ENCODE assay signal across 8 mouse cellular contexts in genomic region chr4:120747941-120748866, GRCm38 (mm10). TPM values are rescaled to one million over a fixed set of nuclear protein-coding genes. Genes with fewer than 3 reads are reported as not detected.
A peak's percentile ranks its signal among the peaks of the same experiment; 100 is the strongest.
DNase-seq lines count a peak whose midpoint lies in the region; ATAC-seq and TF ChIP-seq lines count a peak whose summit lies in the region.

Kcnq4 (minus strand) TSS chr4:120748612.

- peak within 1 kb of the TSS; percentile 28; the same call in 1 of the 2 replicates for H3K9ac ChIP-seq in heart, embryonic 11.5 days (ENCODE audit: low read depth, low read length)
- H3K9ac ChIP-seq in heart, postnatal 0 days (replicated peaks; ENCODE audit: low read depth, low read length), result peak within 1 kb of the TSS; percentile 55
- peak within 1 kb of the TSS; percentile 61 for H3K9ac ChIP-seq in midbrain, embryonic 12.5 days (replicated peaks)

- peaks cover 7% of the 10 kb centered on the region for H3K4me1 ChIP-seq in heart, embryonic 11.5 days (ENCODE audit: control insufficient read depth, insufficient read depth, low read length)
- no peaks in the 10 kb centered on the region for H3K4me1 ChIP-seq in bone marrow macrophage, adult 2 months (ENCODE audit: control insufficient read depth, insufficient read depth, low read length)
- 0 out of 2 replicates have a peak, but pooled peaks cover 13% of the 10 kb centered on the region for H3K4me1 ChIP-seq in heart, postnatal 0 days (ENCODE audit: control insufficient read depth, insufficient read depth)
- peaks cover 31% of the 10 kb centered on the region for H3K4me1 ChIP-seq in midbrain, embryonic 12.5 days

- TF ChIP-seq EP300 in heart, postnatal 0 days (IDR thresholded peaks at IDR 0.05; ENCODE audit: low read depth), result no peak

- peak within 1 kb of the TSS; percentile 65 for H3K4me3 ChIP-seq in heart, embryonic 11.5 days (ENCODE audit: low read depth, low read length)
- H3K4me3 ChIP-seq in bone marrow macrophage, adult 2 months (ENCODE audit: insufficient read depth, low read length), result peak within 1 kb of the TSS; percentile 22; the same call in 1 of the 2 replicates
- peak within 1 kb of the TSS; percentile 72 for H3K4me3 ChIP-seq in heart, postnatal 0 days (ENCODE audit: low read depth, low read length)
- H3K4me3 ChIP-seq in midbrain, embryonic 12.5 days, result peak within 1 kb of the TSS; percentile 71

- no peak for TF ChIP-seq CTCF in bone marrow macrophage, adult 2 months (IDR thresholded peaks at IDR 0.05; ENCODE audit: low read depth, low read length)
- no peak for TF ChIP-seq CTCF in heart, postnatal 0 days (IDR thresholded peaks at IDR 0.05; ENCODE audit: low read depth)

- H3K27me3 ChIP-seq in heart, embryonic 11.5 days (ENCODE audit: control insufficient read depth, insufficient read depth, low read length), result peaks cover 75% of the 10 kb centered on the region
- peaks cover 45% of the 10 kb centered on the region for H3K27me3 ChIP-seq in heart, postnatal 0 days (ENCODE audit: control insufficient read depth, insufficient read depth, low read length)
- H3K27me3 ChIP-seq in midbrain, embryonic 12.5 days, result peaks cover 91% of the 10 kb centered on the region

- H3K4me2 ChIP-seq in heart, embryonic 11.5 days, result peak within 1 kb of the TSS; percentile 100
- peak within 1 kb of the TSS; percentile 100 for H3K4me2 ChIP-seq in heart, postnatal 0 days (ENCODE audit: low read depth, low read length)
- peak within 1 kb of the TSS; percentile 100 for H3K4me2 ChIP-seq in midbrain, embryonic 12.5 days (replicated peaks)

- DNase-seq in heart, postnatal 4 days, result no peak
- DNase-seq in heart, postnatal 0 days (ENCODE audit: low spot score), result no peak
- DNase-seq in frontal cortex, postnatal 14 days (ENCODE audit: low spot score in 2 of 2), result no peak
- no peak for DNase-seq in adrenal gland, adult 2 months
- DNase-seq in Muller cell, postnatal 12 days (ENCODE audit: inconsistent ontology term), result no peak

- H3K9me3 ChIP-seq in heart, embryonic 11.5 days (replicated peaks; ENCODE audit: control insufficient read depth, low read length), result no peaks in the 10 kb centered on the region
- no peaks in the 10 kb centered on the region for H3K9me3 ChIP-seq in heart, postnatal 0 days (replicated peaks; ENCODE audit: control insufficient read depth, low read length)
- no peaks in the 10 kb centered on the region for H3K9me3 ChIP-seq in midbrain, embryonic 12.5 days

- no peak for ATAC-seq in heart, embryonic 11.5 days (replicated peaks; ENCODE audit: insufficient number of reproducible peaks, low FRiP score, low TSS enrichment)
- no peak for ATAC-seq in heart, postnatal 0 days (ENCODE audit: insufficient read depth, low read depth)
- ATAC-seq in midbrain, embryonic 12.5 days (ENCODE audit: low FRiP score, low read depth), result no peak

- 2% methylated on average over 42 of the region's 42 CpGs for WGBS in heart, embryonic 11.5 days (ENCODE audit: insufficient replicate concordance)
- 5% methylated on average over 42 of the region's 42 CpGs for WGBS in heart, postnatal 0 days
- 1% methylated on average over 42 of the region's 42 CpGs for WGBS in midbrain, embryonic 12.5 days

- no peaks in the 10 kb centered on the region for H3K36me3 ChIP-seq in heart, embryonic 11.5 days (ENCODE audit: control insufficient read depth, insufficient read depth, low read length)
- H3K36me3 ChIP-seq in heart, postnatal 0 days (replicated peaks; ENCODE audit: control insufficient read depth, insufficient read depth, low read length), result no peaks in the 10 kb centered on the region
- H3K36me3 ChIP-seq in midbrain, embryonic 12.5 days, result no peaks in the 10 kb centered on the region

- no peak within 1 kb of the TSS for H3K27ac ChIP-seq in heart, embryonic 11.5 days (ENCODE audit: low read depth, low read length)
- no peak within 1 kb of the TSS for H3K27ac ChIP-seq in bone marrow macrophage, adult 2 months (ENCODE audit: insufficient read depth, low read depth, low read length)
- no peak within 1 kb of the TSS for H3K27ac ChIP-seq in heart, postnatal 0 days (ENCODE audit: low read depth)
- no peak within 1 kb of the TSS for H3K27ac ChIP-seq in midbrain, embryonic 12.5 days (replicated peaks)

- no peak for TF ChIP-seq POLR2A in bone marrow macrophage, adult 2 months (IDR thresholded peaks at IDR 0.05; ENCODE audit: borderline replicate concordance, low read depth, low read length)

RNA-seq across cellular contexts. Expression of gene Kcnq4, which starts in this region (rescaled TPM):
- polyA plus RNA-seq in heart, embryonic 11.5 days (2014; fragmentation: Nextera tagmentation; extraction: Ambion mirVana), result 0.99 and 1.0 TPM in 2 replicates
- 1 to 10 TPM; 2.7 to 2.9 TPM for total RNA-seq in heart, postnatal 4 days (2021)
- polyA plus RNA-seq in bone marrow macrophage, adult 2 months (2012; ENCODE audit: insufficient read depth, insufficient read length, missing spikeins), result not detected in 2 replicates
- total RNA-seq in heart, postnatal 0 days (2014; rRNA removed; ENCODE audit: low replicate concordance), result 0.85 and 2.9 TPM in 2 replicates
- polyA plus RNA-seq in heart, postnatal 0 days (2015; fragmentation: Nextera tagmentation; extraction: Ambion mirVana), result 0.57 and 0.78 TPM in 2 replicates
- 3.1 and 3.7 TPM in 2 replicates for polyA plus RNA-seq in midbrain, embryonic 12.5 days (2016; fragmentation: Nextera tagmentation; extraction: Ambion mirVana)
- 1 to 10 TPM; 1.5 to 2.5 TPM for total RNA-seq in adrenal gland, adult 2 months (2021)
- 4.1 and 5.4 TPM in 2 replicates for polyA plus RNA-seq in adrenal gland, adult 2 months (2012; rRNA removed)

Comparison
In these comparisons a context has a peak if more than half of its experiments do, and no peak if none do; other contexts are left out.
1. H3K4me3 ChIP-seq: peak in every context shown above with its lines; median percentile 72 in heart, postnatal 0 days; 71 in midbrain, embryonic 12.5 days; 65 in heart, embryonic 11.5 days; 22 in bone marrow macrophage, adult 2 months.